Mouse (Mus musculus): ENCODE data around the gene Cpne5.

GRCm38 (mm10) chr17:29273156-29273555 lies 35.2 kb upstream of the Cpne5 start:
- no peak for TF ChIP-seq CTCF (IDR thresholded peaks at IDR 0.05; ENCODE audit: low read depth)
- no peak for TF ChIP-seq EP300 (IDR thresholded peaks at IDR 0.05; ENCODE audit: low read depth)
